Comparison of ENCODE assay signal across 25 mouse cellular contexts in genomic region chr3:34764559-34764958, GRCm38 (mm10).
"Had no signal": no experiment of that assay in that cellular context is flagged by ENCODE, and none has a peak within 500 bp of the region (broad histone marks: within the 10 kb centered on the region; RNA-seq: fewer than 3 reads in every experiment).

No protein-coding gene starts in this region.

- H3K4me3 ChIP-seq: heart, adult 2 months; heart, embryonic 13.5 days; heart, embryonic 15.5 days; hindbrain, embryonic 13.5 days; hindbrain, embryonic 15.5 days; kidney, embryonic 15.5 days; limb, embryonic 10.5 days; limb, embryonic 12.5 days; liver, embryonic 13.5 days; liver, embryonic 15.5 days had no signal

- H3K9me3 ChIP-seq: heart, embryonic 13.5 days; heart, embryonic 15.5 days; hindbrain, embryonic 13.5 days; hindbrain, embryonic 15.5 days; kidney, embryonic 15.5 days; limb, embryonic 10.5 days; limb, embryonic 12.5 days; liver, embryonic 13.5 days; liver, embryonic 15.5 days had no signal

- H3K4me1 ChIP-seq: heart, embryonic 13.5 days; heart, embryonic 15.5 days; hindbrain, embryonic 13.5 days; hindbrain, embryonic 15.5 days; kidney, embryonic 15.5 days; limb, embryonic 10.5 days; limb, embryonic 12.5 days; liver, embryonic 13.5 days; liver, embryonic 15.5 days had no signal

- H3K27me3 ChIP-seq: heart, embryonic 13.5 days; heart, embryonic 15.5 days; hindbrain, embryonic 13.5 days; hindbrain, embryonic 15.5 days; kidney, embryonic 15.5 days; limb, embryonic 12.5 days; liver, embryonic 13.5 days; liver, embryonic 15.5 days had no signal

- ATAC-seq: hindbrain, postnatal 0 days; intestine, embryonic 16.5 days had no signal

- DNase-seq: gastrocnemius, postnatal 14 days; gastrocnemius, postnatal 36 days; heart, adult 11 months; heart, adult 2 months; heart, postnatal 14 days; heart, postnatal 36 days; kidney, adult 11 months; kidney, adult 2 months; kidney, adult 9 months; kidney, postnatal 14 days; kidney, postnatal 36 days; layer of hippocampus, adult 9-11 months; layer of hippocampus, postnatal 36 days; liver; liver, embryonic 13.5 days had no signal

- H3K36me3 ChIP-seq: heart, embryonic 13.5 days; heart, embryonic 15.5 days; hindbrain, embryonic 13.5 days; hindbrain, embryonic 15.5 days; kidney, embryonic 15.5 days; limb, embryonic 10.5 days; limb, embryonic 12.5 days; liver, embryonic 13.5 days; liver, embryonic 15.5 days had no signal
